Mouse (Mus musculus) c-Kit-negative CD71-positive TER-119-positive erythroid progenitor cells, embryonic 14.5 days (primary cell): ENCODE measurements around the gene Usp43.

Experiments
- DNase-seq: peaks from one replicate; pipeline ENCODE4 v3.0.0-alpha.2; 2013; ENCODE audit warnings: low read depth, low spot score

Usp43 gene

DNA sequence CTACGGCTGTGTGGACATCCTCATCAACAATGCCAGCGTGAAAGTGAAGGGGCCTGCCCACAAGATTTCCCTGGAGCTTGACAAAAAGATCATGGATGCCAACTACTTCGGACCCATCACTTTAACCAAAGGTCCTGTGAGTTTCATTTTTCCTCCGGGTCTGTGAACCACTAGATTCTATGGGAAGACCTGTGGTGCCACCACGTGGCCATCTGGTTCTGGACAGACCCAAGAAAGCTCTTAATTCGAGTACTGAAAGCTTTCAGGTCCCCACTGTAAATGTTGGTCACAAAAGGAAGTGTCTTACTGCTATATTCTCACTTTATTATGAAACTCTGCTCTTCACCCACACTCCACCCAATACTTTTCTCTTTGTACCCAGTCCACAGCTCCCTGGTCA is 110.4 kb downstream of the Usp43 start:
- DNase-seq: no peak

DNA sequence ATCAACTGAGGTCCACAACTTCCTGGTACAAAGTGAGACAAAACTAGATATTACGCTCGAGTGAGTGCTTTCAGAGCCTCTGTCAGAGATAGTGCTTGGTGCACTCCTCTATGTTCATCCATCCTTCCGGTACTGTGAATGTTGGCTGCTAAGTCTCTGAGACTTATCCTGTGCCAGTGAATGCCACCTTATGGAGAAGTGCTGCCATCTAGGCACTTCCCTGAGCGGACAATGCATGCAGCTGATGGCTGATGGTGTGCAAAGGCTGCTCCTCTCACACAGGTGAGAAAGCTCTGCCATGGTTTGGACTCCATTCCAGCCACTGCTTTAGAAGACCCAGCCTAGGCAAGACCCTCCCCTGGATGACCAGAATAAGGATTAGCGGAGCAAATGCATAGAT is 113.9 kb downstream of the Usp43 start:
- DNase-seq: no peak

DNA sequence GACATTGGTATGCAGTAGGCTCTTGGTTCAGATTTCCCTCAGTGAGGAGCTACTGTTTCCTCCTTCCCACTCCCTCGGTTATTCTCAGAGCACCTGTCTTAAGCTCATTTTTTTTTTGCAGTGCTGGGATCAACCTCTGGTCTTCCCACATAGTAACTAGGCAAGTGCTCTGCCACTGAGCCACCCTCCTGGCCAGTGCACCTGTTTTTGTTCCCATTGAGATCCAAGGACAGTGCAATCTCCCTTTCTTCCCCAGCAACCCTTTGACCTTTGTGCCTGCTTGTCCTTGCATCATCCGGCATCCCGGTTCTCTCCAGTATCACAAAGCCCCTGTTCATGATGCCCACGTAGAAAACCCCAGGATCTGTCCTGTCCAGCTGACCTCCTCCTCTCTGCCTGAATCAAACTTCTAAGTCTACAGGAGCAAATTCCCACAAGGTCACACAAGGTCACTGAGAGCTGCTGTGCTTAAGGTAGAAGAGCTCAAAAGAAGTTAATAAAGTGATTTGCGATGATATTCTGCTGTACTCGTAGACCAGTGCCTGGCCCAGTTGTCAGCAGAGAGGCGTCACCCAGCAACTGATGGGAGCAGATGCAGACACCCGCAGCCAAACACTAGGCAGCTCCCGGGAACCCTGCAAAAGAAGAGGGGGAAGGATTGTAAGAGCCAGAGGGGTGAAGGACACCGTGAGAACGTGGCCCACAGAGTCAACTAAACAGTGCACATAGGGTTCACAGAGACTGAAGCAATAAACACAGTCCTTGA is 114.9 kb downstream of the Usp43 start:
- no peak for DNase-seq

DNA sequence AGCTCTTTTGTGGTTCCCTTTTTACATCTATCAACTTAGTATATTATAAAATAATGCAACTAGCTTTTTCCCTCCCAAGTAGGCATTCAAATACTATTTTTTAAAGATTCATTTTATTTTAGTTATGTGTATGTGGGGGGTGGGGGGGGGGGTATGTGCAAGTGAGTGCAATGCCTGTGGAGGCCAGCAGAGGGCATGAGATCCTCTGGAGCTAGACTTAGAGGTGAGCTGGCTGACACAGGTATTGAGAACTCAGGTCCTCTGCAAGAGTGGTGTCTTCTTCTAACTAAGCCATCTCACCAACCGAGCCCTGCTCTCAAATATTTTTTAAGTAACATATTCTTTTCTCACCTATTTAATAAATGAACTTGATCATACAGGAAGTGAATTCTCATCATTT is 116.4 kb downstream of the Usp43 start:
- no peak for DNase-seq
